Mouse (Mus musculus): ENCODE results near the gene Gpr179. TPM values are rescaled to one million over a fixed set of nuclear protein-coding genes. Genes with fewer than 3 reads are reported as not detected.

The Gpr179 gene
- total RNA-seq, 2 experiments from 2014 or later = 0.03 TPM; not detected in 1

DNA sequence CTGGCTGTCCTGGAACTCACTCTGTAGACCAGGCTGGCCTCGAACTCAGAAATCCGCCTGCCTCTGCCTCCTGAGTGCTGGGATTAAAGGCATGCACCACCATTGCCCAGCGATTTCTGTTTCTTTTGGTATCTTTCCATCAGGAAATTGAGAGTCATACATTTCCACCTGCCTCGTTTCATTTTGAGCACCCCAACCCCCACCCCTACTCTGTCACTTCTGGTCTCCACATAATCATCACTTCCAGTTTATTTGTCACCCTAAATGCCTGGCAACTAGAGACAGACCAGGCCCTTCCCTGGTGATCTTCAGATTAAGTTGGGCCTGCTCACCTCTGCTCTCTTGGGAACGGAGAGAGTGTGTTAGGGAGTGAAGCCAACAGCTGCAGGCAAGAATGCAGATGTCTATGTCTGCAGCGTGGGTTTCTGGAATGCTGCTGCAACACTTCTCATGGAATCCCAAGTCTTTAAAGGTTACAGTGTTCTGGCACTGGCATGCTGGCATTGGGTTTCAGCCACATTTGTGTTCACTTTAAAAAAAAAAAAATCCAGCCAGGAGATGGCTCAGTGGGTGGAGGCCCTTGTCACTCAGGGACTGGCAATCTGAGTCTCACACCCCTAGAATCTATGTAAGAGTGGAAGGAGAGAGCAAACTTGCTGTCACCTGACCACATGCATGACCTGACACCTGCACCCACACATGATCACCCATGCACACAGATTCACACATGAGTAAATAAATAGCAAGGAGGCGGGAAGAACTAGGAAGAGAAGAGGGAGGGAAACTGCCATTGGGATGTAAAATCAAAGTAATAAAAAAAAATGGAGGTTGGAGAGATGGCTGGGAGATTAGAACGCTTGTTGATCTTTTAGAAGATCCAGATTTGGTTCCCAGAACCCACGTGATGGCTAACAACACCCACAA is 65.8 kb downstream of the Gpr179 start:
- no peak for DNase-seq

DNA sequence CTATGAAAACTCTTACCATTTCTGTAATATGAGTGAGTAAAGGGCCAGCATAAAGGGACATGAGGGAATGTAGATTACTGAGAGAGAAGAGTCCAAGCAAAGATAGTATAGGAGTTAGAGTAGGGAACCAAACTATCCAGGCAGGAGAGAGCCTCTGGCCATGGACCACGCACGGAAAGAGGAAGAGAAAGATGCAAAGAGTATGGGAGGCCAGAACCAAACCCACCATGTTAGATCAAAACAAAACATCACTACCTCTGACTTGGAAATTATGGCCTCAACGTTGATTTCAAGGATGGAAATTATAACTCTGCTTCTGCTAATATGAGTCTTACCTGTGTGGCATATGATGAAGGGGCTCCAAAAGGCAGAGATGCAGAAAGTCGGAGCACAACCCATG is 67.0 kb downstream of the Gpr179 start:
- no peak for DNase-seq

DNA sequence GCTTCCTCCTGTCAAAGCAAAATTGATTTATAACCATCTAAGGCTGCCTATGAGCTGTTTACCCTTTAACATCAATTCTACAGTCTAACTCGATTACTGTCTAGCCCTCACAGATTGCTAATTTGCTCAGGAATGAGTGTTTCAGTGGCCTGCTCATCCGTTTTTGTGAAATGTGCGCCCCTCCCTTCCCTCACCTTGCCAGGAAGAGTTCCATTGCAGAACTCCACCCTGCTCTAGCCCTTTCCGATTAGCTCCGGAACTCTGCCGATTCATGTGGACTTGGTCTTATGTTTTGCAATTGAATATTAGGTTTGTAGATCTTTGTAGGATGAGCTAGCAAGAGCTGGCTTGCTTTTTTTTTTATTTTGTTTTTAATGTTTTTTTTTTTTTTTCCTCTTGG is 69.7 kb downstream of the Gpr179 start:
- no peak for DNase-seq

Other genes with a start within 250 kb of the Gpr179 start
- under 1 TPM; 0.41 to 0.86 TPM for gene Tbx21, start 236.7 kb downstream of the Gpr179 start, total RNA-seq (2021)
- 1 to 10 TPM; 4.6 to 4.9 TPM for gene Tbkbp1, start 200.6 kb downstream of the Gpr179 start, total RNA-seq (2021)
- gene Kpnb1, start 164.2 kb downstream of the Gpr179 start, total RNA-seq (2021) = 10 to 100 TPM; 48.9 to 53.5 TPM
- 10 to 100 TPM; 49.7 to 60.0 TPM for gene Npepps, start 71.4 kb downstream of the Gpr179 start, total RNA-seq (2021)
- 10 to 100 TPM; 34.3 to 41.6 TPM for gene Mrpl45, start 36.4 kb downstream of the Gpr179 start, total RNA-seq (2021)
- gene Socs7, start 10.5 kb upstream of the Gpr179 start, total RNA-seq (2021) = 10 to 100 TPM; 38.9 to 39.2 TPM
- gene Arhgap23, start 63.5 kb upstream of the Gpr179 start, total RNA-seq (2021) = 1 to 10 TPM; 6.5 to 7.1 TPM
- not detected for gene 4933428G20Rik, start 148.3 kb upstream of the Gpr179 start, total RNA-seq (2021)
- gene Srcin1, start 224.1 kb upstream of the Gpr179 start, total RNA-seq (2021) = under 1 TPM; 0.43 to 0.49 TPM

Measured in gastrocnemius, postnatal 25 days (tissue).